Mouse (Mus musculus) hindbrain, postnatal 0 days (tissue): Measurements from ENCODE around the gene Olfr773. TPM values are rescaled to one million over a fixed set of nuclear protein-coding genes. Genes with fewer than 3 reads are reported as not detected.
A peak's percentile ranks its signal among the peaks of the same experiment; 100 is the strongest.
"Not testable (repeated sequence)": the region's sequence is repeated elsewhere in the genome, so short reads cannot be mapped to it uniquely, and the experiment has no call there.

Source experiments
- ATAC-seq: fragments of 200-750 bp; cut with Nextera tagmentation; 2 replicates; pipeline ENCODE4 v1.8.0; 2017; ENCODE audit warnings: mild to moderate bottlenecking, moderate TSS enrichment, moderate library complexity
- DNase-seq: peaks from one replicate; pipeline ENCODE4 v3.0.0-alpha.2; 2015; ENCODE audit warnings: low spot score
- H3K27ac ChIP-seq: fragments of 300-500 bp; sonication (generic); 2 replicates; pipeline ENCODE4 v1.5.1; 2014; ENCODE audit warnings: mild to moderate bottlenecking
- H3K27me3 ChIP-seq: fragments of 300-500 bp; sonication (generic); 2 replicates; pipeline ENCODE4 v1.6.1; 2014; ENCODE audit warnings: low read length, mixed read lengths; ENCODE audit not compliant: insufficient read depth
- H3K36me3 ChIP-seq: fragments of 300-500 bp; sonication (generic); 2 replicates; pipeline ENCODE4 v1.6.1; 2014; ENCODE audit warnings: low read length, mixed read lengths; ENCODE audit not compliant: insufficient read depth
- H3K4me1 ChIP-seq: fragments of 300-500 bp; sonication (generic); 2 replicates; pipeline ENCODE4 v1.6.1; 2014; ENCODE audit warnings: antibody characterized with exemption, low read length, mixed read lengths; ENCODE audit not compliant: insufficient read depth
- H3K4me2 ChIP-seq: fragments of 300-500 bp; sonication (generic); 2 replicates; pipeline ENCODE4 v1.6.1; 2014; ENCODE audit warnings: low read depth, mild to moderate bottlenecking, low read length, moderate library complexity, mixed read lengths
- H3K4me3 ChIP-seq: fragments of 300-500 bp; sonication (generic); 2 replicates; pipeline ENCODE4 v1.5.1; 2014; ENCODE audit warnings: low read length
- H3K9ac ChIP-seq: fragments of 300-500 bp; sonication (generic); replicated peaks from 2 replicates; pipeline ENCODE4 v1.6.1; 2014; ENCODE audit warnings: mild to moderate bottlenecking, low read length, moderate library complexity, mixed read lengths
- H3K9me3 ChIP-seq: fragments of 300-500 bp; sonication (generic); 2 replicates; pipeline ENCODE4 v1.6.1; 2016; ENCODE audit warnings: low read length, mixed read lengths
- CTCF ChIP-seq: IDR thresholded peaks from 2 replicates; pipeline ENCODE4 v1.5.1; 2016; ENCODE audit warnings: antibody characterized with exemption, control low read depth, low read depth
- WGBS: fragments of 180-500 bp; shearing (Covaris S2); extraction: QIAGEN DNeasy Blood & Tissue Kit; methylation state at CpG from one replicate; pipeline ENCODE4 v1.1.7; 2014; 5-methylcytosine and 5-hydroxymethylcytosine counted together
- polyA plus RNA-seq: library from polyadenylated mRNA; unstranded; fragments of >200 nt; fragmentation: Nextera tagmentation; extraction: Ambion mirVana; gene quantifications from 2 replicates; pipeline ENCODE4 v1.2.1, GENCODE M21; 2015
- total RNA-seq: library from RNA; depleted of rRNA; stranded (reverse); fragments of >200 nt; gene quantifications from 2 replicates; pipeline ENCODE4 v1.2.3, GENCODE M21; 2014; rRNA removed

Olfr773 gene
- total RNA-seq: not detected in 2 replicates
- polyA plus RNA-seq: not detected in 2 replicates

GRCm38 (mm10) chr10:129187319-129187718, at the start of gene Olfr773:
Gene Olfr773, minus strand, starts transcription at chr10:129187419.
- H3K9ac ChIP-seq, H3K36me3 ChIP-seq, DNase-seq, H3K27ac ChIP-seq, H3K4me1 ChIP-seq, H3K4me2 ChIP-seq, H3K27me3 ChIP-seq, H3K4me3 ChIP-seq, H3K9me3 ChIP-seq, ATAC-seq: not testable (repeated sequence)

- WGBS: 70% methylated on average over 2 of the region's 2 CpGs
- Histone ChIP-seq H3K4me3 (no peak within 1 kb of the TSS), H3K27ac (no peak within 1 kb of the TSS), H3K27me3 (no peaks in the 10 kb centered on the region), H3K9me3 (no peaks in the 10 kb centered on the region), H3K9ac (no peak within 1 kb of the TSS), H3K36me3 (no peaks in the 10 kb centered on the region), H3K4me1 (no peaks in the 10 kb centered on the region), H3K4me2 (no peak within 1 kb of the TSS)
- ATAC-seq (no peak), DNase-seq (no peak)
- no peak for TF ChIP-seq CTCF
Measured at GRCm38 (mm10) chr10:129235904-129236303, 48.7 kb upstream of the Olfr773 start, which contains the start of gene Olfr774. Gene Olfr774, plus strand, starts transcription at chr10:129236204.

- WGBS: 77% methylated on average over 1 of the region's 1 CpGs
- no peak for TF ChIP-seq CTCF
- no peak for ATAC-seq
Measured at GRCm38 (mm10) chr10:129230737-129231136, 43.5 kb upstream of the Olfr773 start.

GRCm38 (mm10) chr10:129177821-129178220, 9.4 kb downstream of the Olfr773 start, which contains the start of gene Olfr772:
Gene Olfr772, minus strand, starts transcription at chr10:129177921.
- not testable (repeated sequence) for H3K9ac ChIP-seq, H3K36me3 ChIP-seq, H3K27me3 ChIP-seq, ATAC-seq, H3K4me3 ChIP-seq, DNase-seq, H3K9me3 ChIP-seq, H3K4me2 ChIP-seq, H3K27ac ChIP-seq, H3K4me1 ChIP-seq
- 85% methylated on average over 3 of the region's 4 CpGs for WGBS

More at GRCm38 (mm10) chr10:129230737-129231136, 43.5 kb upstream of the Olfr773 start:
- H3K4me3 ChIP-seq: no peak overlapping the region
- no peak overlapping the region for H3K27ac ChIP-seq
- no peaks in the 10 kb centered on the region for H3K27me3 ChIP-seq
- H3K4me1 ChIP-seq: no peaks in the 10 kb centered on the region
- H3K4me2 ChIP-seq: no peak overlapping the region
- H3K9me3 ChIP-seq: no peaks in the 10 kb centered on the region
- no peaks in the 10 kb centered on the region for H3K36me3 ChIP-seq
- no peak overlapping the region for H3K9ac ChIP-seq
- DNase-seq: no peak

GRCm38 (mm10) chr10:129164651-129165050, 22.6 kb downstream of the Olfr773 start, which contains the start of gene Olfr771:
Gene Olfr771, minus strand, starts transcription at chr10:129164751.
- TF ChIP-seq CTCF: no peak
- Histone ChIP-seq H3K9ac (no peak within 1 kb of the TSS), H3K27me3 (no peaks in the 10 kb centered on the region), H3K9me3 (no peaks in the 10 kb centered on the region), H3K4me1 (no peaks in the 10 kb centered on the region), H3K4me3 (no peak within 1 kb of the TSS), H3K4me2 (no peak within 1 kb of the TSS), H3K27ac (no peak within 1 kb of the TSS), H3K36me3 (no peaks in the 10 kb centered on the region)
- 83% methylated on average over 1 of the region's 1 CpGs for WGBS
- ATAC-seq: no peak
- no peak for DNase-seq

- Histone ChIP-seq H3K4me2 (no peak within 1 kb of the TSS), H3K9me3 (no peaks in the 10 kb centered on the region), H3K27ac (no peak within 1 kb of the TSS), H3K27me3 (no peaks in the 10 kb centered on the region), H3K9ac (no peak within 1 kb of the TSS), H3K36me3 (no peaks in the 10 kb centered on the region), H3K4me1 (no peaks in the 10 kb centered on the region), H3K4me3 (no peak within 1 kb of the TSS)
- 54% methylated on average over 2 of the region's 2 CpGs for WGBS
- ATAC-seq: no peak
- peak; percentile 16 for DNase-seq
- no peak for TF ChIP-seq CTCF
Measured at GRCm38 (mm10) chr10:129138898-129139297, 48.3 kb downstream of the Olfr773 start, which contains the start of gene Olfr770. Gene Olfr770, minus strand, starts transcription at chr10:129138998.

Other genes with a start within 250 kb of the Olfr773 start
- not detected in 2 replicates for gene Mettl7b, start 226.4 kb downstream of the Olfr773 start, total RNA-seq
- gene Mettl7b, start 226.4 kb downstream of the Olfr773 start, polyA plus RNA-seq: not detected in 2 replicates
- gene Olfr9, start 198.0 kb downstream of the Olfr773 start, total RNA-seq: not detected in 2 replicates
- not detected in 2 replicates for gene Olfr9, start 198.0 kb downstream of the Olfr773 start, polyA plus RNA-seq
- not detected in 2 replicates for gene Olfr763, start 176.6 kb downstream of the Olfr773 start, total RNA-seq
- not detected in 2 replicates for gene Olfr763, start 176.6 kb downstream of the Olfr773 start, polyA plus RNA-seq
- gene Olfr764-ps1, start 147.5 kb downstream of the Olfr773 start, total RNA-seq: not detected in 2 replicates
- gene Olfr764-ps1, start 147.5 kb downstream of the Olfr773 start, polyA plus RNA-seq: not detected in 2 replicates
- gene Olfr765, start 137.4 kb downstream of the Olfr773 start, total RNA-seq: not detected in 2 replicates
- gene Olfr765, start 137.4 kb downstream of the Olfr773 start, polyA plus RNA-seq: not detected in 2 replicates
- gene Olfr766-ps1, start 118.4 kb downstream of the Olfr773 start, total RNA-seq: not detected in 2 replicates
- not detected in 2 replicates for gene Olfr766-ps1, start 118.4 kb downstream of the Olfr773 start, polyA plus RNA-seq
- not detected in 2 replicates for gene Olfr767, start 104.5 kb downstream of the Olfr773 start, total RNA-seq
- not detected in 2 replicates for gene Olfr767, start 104.5 kb downstream of the Olfr773 start, polyA plus RNA-seq
- gene Olfr768, start 88.0 kb downstream of the Olfr773 start, total RNA-seq: not detected in 2 replicates
- not detected in 2 replicates for gene Olfr768, start 88.0 kb downstream of the Olfr773 start, polyA plus RNA-seq
- gene Olfr769, start 69.6 kb downstream of the Olfr773 start, total RNA-seq: not detected in 2 replicates
- gene Olfr769, start 69.6 kb downstream of the Olfr773 start, polyA plus RNA-seq: not detected in 2 replicates
- not detected in 2 replicates for gene Olfr770, start 48.4 kb downstream of the Olfr773 start, total RNA-seq
- not detected in 2 replicates for gene Olfr770, start 48.4 kb downstream of the Olfr773 start, polyA plus RNA-seq
- gene Olfr771, start 22.7 kb downstream of the Olfr773 start, total RNA-seq: not detected in 2 replicates
- gene Olfr771, start 22.7 kb downstream of the Olfr773 start, polyA plus RNA-seq: not detected in 2 replicates
- gene Olfr772, start 9.5 kb downstream of the Olfr773 start, total RNA-seq: not detected in 2 replicates
- gene Olfr772, start 9.5 kb downstream of the Olfr773 start, polyA plus RNA-seq: not detected in 2 replicates
- not detected in 2 replicates for gene Olfr774, start 48.8 kb upstream of the Olfr773 start, total RNA-seq
- gene Olfr774, start 48.8 kb upstream of the Olfr773 start, polyA plus RNA-seq: not detected in 2 replicates
- gene Olfr775, start 61.0 kb upstream of the Olfr773 start, total RNA-seq: not detected in 2 replicates
- not detected in 2 replicates for gene Olfr775, start 61.0 kb upstream of the Olfr773 start, polyA plus RNA-seq
- gene Olfr776, start 71.7 kb upstream of the Olfr773 start, total RNA-seq: not detected in 2 replicates
- not detected in 2 replicates for gene Olfr776, start 71.7 kb upstream of the Olfr773 start, polyA plus RNA-seq
- not detected in 2 replicates for gene Olfr777, start 84.1 kb upstream of the Olfr773 start, total RNA-seq
- gene Olfr777, start 84.1 kb upstream of the Olfr773 start, polyA plus RNA-seq: not detected in 2 replicates
- not detected in 2 replicates for gene Olfr780, start 130.7 kb upstream of the Olfr773 start, total RNA-seq
- gene Olfr780, start 130.7 kb upstream of the Olfr773 start, polyA plus RNA-seq: not detected in 2 replicates
- not detected in 2 replicates for gene Olfr781, start 141.4 kb upstream of the Olfr773 start, total RNA-seq
- gene Olfr781, start 141.4 kb upstream of the Olfr773 start, polyA plus RNA-seq: not detected in 2 replicates
- not detected in 2 replicates for gene Olfr782, start 161.4 kb upstream of the Olfr773 start, total RNA-seq
- not detected in 2 replicates for gene Olfr782, start 161.4 kb upstream of the Olfr773 start, polyA plus RNA-seq
- gene Olfr784, start 196.7 kb upstream of the Olfr773 start, total RNA-seq: 0.61 and 0.68 TPM in 2 replicates
- gene Olfr784, start 196.7 kb upstream of the Olfr773 start, polyA plus RNA-seq: 0.05 and 0.08 TPM in 2 replicates
- gene Olfr785, start 218.0 kb upstream of the Olfr773 start, total RNA-seq: not detected in 2 replicates
- not detected in 2 replicates for gene Olfr785, start 218.0 kb upstream of the Olfr773 start, polyA plus RNA-seq
- gene Olfr786, start 239.9 kb upstream of the Olfr773 start, total RNA-seq: not detected in 2 replicates
- not detected in 2 replicates for gene Olfr786, start 239.9 kb upstream of the Olfr773 start, polyA plus RNA-seq